Mouse (Mus musculus) limb, embryonic 10.5 days (tissue): Measurements from ENCODE around the gene Psmd2. TPM values are rescaled to one million over a fixed set of nuclear protein-coding genes. Genes with fewer than 3 reads are reported as not detected.

Experiments used
- DNase-seq: peaks from one replicate; pipeline ENCODE4 v3.0.0-alpha.2; 2017; ENCODE audit warnings: low spot score
- H3K27ac ChIP-seq: fragments of 300-500 bp; sonication (generic); 2 replicates; pipeline ENCODE4 v1.5.1; 2016; ENCODE audit warnings: mild to moderate bottlenecking
- H3K27me3 ChIP-seq: fragments of 300-500 bp; sonication (generic); 2 replicates; pipeline ENCODE4 v1.6.1; 2016; ENCODE audit warnings: low read depth, mild to moderate bottlenecking; ENCODE audit not compliant: poor library complexity, severe bottlenecking
- H3K36me3 ChIP-seq: fragments of 300-500 bp; sonication (generic); 2 replicates; pipeline ENCODE4 v1.6.1; 2016; ENCODE audit warnings: mild to moderate bottlenecking, moderate library complexity
- H3K4me1 ChIP-seq: fragments of 300-500 bp; sonication (generic); 2 replicates; pipeline ENCODE4 v1.6.1; 2016
- H3K4me3 ChIP-seq: fragments of 300-500 bp; sonication (generic); 2 replicates; pipeline ENCODE4 v1.5.1; 2016; ENCODE audit warnings: mild to moderate bottlenecking, moderate library complexity
- H3K9me3 ChIP-seq: fragments of 300-500 bp; sonication (generic); replicated peaks from 2 replicates; pipeline ENCODE4 v1.6.1; 2016; ENCODE audit warnings: mild to moderate bottlenecking
- WGBS: fragments of 180-500 bp; shearing (Covaris S2); methylation state at CpG from one replicate; pipeline ENCODE4 v1.1.7; 2016; 5-methylcytosine and 5-hydroxymethylcytosine counted together
- polyA plus RNA-seq: library from polyadenylated mRNA; unstranded; fragments of >200 nt; fragmentation: Nextera tagmentation; extraction: Ambion mirVana; gene quantifications from 2 replicates; pipeline ENCODE4 v1.2.1, GENCODE M21; 2016

The Psmd2 gene
- 517 and 538 TPM in 2 replicates for polyA plus RNA-seq

DNA sequence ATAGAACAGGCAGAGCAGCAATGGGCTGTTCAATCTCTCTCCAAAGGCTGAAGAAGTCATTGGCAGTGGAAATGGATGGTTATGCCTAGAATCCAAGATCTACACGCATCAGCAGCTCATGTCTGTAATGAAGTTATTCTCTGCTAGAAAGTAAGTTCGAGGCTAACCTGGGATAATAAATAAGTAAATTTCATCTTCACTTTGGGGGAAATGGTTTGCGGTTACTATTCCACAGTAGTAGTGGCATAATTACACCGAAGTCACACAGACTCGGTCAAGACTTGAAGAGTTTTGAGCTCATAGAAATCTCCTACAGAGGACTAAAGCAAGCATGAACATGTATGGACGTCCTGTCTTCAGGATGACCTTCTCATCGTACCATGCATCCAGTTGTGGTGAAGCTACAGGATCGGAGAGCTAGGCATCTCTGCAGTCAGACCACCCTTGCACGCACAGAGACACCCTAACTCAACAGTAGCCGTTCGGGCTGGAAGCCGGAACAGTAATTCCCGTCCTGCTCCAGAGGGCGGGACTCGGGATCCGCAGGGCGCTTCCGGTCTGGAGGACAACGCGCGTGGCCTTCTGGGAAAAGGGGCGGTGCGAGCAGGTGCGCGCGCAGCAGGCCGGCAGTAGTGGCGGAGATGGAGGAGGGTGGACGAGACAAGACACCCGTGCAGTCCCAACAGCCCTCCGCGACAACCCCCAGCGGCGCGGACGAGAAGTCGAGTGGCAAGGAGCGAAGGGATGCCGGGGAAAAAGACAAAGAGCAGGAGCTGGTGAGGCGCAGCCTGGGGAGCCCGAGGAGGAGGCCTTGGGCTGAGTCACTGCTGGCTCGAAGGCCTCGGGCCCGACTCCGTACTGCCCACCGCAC is at the start of gene Psmd2:
Gene Psmd2, plus strand, starts transcription at position 577 of the 871 bp plus-strand sequence.
- H3K27ac ChIP-seq: peak within 1 kb of the TSS; percentile 84
- peaks cover 33% of the 10 kb centered on the region for H3K36me3 ChIP-seq
- peaks cover 16% of the 10 kb centered on the region for H3K4me1 ChIP-seq
- H3K27me3 ChIP-seq: no peaks in the 10 kb centered on the region
- WGBS: 2% methylated on average over 46 of the region's 46 CpGs
- peak; percentile 99 for DNase-seq
- no peaks in the 10 kb centered on the region for H3K9me3 ChIP-seq
- peak within 1 kb of the TSS; percentile 78 for H3K4me3 ChIP-seq

DNA sequence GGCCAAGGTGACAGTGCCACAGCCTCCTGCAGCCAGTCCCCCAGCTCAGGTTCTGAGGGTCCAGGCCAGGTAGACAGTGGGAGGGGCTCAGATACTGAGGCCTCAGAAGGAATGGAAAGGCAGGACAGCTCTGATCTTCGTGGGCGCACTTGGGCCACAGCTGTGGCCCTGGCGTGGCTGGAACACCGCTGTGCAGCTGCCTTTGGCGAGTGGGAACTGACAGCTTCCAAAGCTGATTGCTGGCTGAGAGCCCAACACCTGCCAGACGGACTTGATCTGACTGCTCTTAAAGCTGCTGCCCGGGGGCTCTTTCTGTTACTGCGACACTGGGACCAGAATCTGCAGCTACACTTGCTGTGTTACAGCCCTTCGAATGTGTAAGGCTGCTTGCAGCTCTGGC is 46.7 kb upstream of the Psmd2 start:
- no peaks in the 10 kb centered on the region for H3K27me3 ChIP-seq
- no peak overlapping the region for H3K4me3 ChIP-seq
- WGBS: 89% methylated on average over 9 of the region's 9 CpGs
- H3K4me1 ChIP-seq: peaks cover 11% of the 10 kb centered on the region
- peaks cover 56% of the 10 kb centered on the region for H3K36me3 ChIP-seq
- no peak for DNase-seq
- H3K9me3 ChIP-seq: no peaks in the 10 kb centered on the region
- no peak overlapping the region for H3K27ac ChIP-seq

DNA sequence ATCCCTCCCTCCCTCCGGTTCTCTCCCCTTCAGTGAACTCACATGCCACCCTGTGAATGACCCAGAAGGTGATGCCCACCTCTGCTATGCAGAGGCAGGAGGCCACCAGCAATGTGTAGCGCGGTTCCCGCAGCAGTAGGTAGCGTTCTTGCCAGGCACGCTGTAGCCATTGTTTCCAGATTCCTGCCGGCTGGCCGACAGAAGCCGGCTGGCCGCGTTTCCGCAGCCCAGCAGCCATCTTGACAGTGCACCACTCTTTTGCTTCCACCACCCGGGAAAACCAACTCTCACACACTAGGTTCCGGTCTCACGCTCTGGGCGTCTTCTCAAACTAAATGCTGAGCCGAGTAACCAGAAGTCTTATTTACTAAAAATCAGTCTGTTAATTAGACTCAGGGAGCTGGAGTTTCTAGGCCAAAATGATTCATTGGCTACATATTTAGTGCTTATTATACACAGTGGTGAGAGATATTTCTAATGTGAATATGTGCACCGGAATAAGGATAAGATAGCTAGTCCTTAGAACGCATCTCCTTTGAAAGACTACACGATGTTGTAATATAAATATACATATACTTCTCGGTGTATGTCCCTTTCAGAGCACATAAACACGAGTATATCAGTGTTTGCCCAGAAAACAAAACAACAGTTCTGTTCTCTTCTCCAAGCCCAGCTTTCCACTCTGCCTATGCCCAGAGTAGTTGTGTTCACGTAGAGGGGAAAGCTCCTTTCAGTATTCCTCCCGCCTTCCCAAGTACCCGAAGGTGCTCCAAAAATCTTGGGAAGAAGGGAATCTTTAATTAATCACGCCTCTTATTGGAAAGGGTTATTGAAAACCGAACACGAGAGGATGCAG is 40.7 kb upstream of the Psmd2 start:
- Histone ChIP-seq H3K27me3 (no peaks in the 10 kb centered on the region), H3K4me3 (peak overlapping the region; percentile 78), H3K27ac (peak overlapping the region; percentile 92), H3K4me1 (peaks cover 31% of the 10 kb centered on the region), H3K36me3 (peaks cover 49% of the 10 kb centered on the region), H3K9me3 (no peaks in the 10 kb centered on the region)
- peak; percentile 84 for DNase-seq
- WGBS: under 1% methylated on average over 28 of the region's 28 CpGs

DNA sequence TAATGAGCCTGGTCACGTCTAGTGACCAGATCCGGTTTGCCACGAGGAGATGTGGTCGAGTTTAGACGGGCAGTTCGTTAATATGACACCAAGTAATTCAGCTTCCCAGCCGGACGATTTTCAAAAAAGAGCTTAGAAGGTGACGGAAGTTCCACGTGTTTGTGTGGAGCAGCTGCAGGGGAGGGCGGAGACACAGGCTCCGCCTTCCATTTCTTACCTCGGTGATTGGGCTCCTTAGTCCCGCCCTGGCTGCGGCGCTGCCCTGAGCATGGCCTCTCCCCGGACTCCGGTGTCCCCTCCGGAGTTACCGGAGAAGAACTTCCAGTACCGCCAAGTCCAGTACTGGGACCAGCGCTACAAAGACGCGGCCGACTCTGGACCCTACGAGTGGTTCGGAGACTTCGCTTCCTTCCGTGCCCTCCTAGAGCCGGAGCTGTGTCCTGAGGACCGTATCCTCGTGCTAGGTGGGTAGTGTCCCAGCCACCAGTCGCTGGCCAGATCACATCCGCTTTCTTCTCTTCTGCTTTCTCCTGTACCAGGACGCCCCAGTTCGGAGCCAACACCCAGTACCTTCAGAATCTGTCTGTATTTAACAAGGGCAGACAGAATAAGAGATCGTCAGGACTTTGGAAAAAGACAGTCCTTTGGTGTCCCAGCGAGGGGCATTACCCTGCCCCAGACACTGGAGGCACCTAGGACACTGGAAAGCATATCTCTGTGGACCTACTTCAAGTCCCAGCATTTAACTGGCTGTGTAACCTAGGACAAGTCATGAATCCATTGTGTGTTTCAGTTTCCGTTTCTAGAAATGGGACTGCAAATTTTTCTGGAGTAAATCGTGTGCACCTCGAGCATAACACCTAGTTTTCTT is 39.9 kb upstream of the Psmd2 start, which contains the start of the genes Eef1akmt4, Gm49333 and Alg3:
Gene Eef1akmt4, plus strand, starts transcription at position 237 of the 871 bp plus-strand sequence.
Gene Gm49333, plus strand, starts transcription at position 254 of the 871 bp plus-strand sequence.
Gene Alg3, minus strand, starts transcription at position 379 of the 871 bp plus-strand sequence.
- 3% methylated on average over 41 of the region's 41 CpGs for WGBS
- Histone ChIP-seq H3K36me3 (peaks cover 47% of the 10 kb centered on the region), H3K4me3 (peak within 1 kb of the TSS; percentile 78), H3K27ac (peak within 1 kb of the TSS; percentile 92), H3K4me1 (peaks cover 31% of the 10 kb centered on the region), H3K27me3 (no peaks in the 10 kb centered on the region), H3K9me3 (no peaks in the 10 kb centered on the region)
- DNase-seq: peak; percentile 87

DNA sequence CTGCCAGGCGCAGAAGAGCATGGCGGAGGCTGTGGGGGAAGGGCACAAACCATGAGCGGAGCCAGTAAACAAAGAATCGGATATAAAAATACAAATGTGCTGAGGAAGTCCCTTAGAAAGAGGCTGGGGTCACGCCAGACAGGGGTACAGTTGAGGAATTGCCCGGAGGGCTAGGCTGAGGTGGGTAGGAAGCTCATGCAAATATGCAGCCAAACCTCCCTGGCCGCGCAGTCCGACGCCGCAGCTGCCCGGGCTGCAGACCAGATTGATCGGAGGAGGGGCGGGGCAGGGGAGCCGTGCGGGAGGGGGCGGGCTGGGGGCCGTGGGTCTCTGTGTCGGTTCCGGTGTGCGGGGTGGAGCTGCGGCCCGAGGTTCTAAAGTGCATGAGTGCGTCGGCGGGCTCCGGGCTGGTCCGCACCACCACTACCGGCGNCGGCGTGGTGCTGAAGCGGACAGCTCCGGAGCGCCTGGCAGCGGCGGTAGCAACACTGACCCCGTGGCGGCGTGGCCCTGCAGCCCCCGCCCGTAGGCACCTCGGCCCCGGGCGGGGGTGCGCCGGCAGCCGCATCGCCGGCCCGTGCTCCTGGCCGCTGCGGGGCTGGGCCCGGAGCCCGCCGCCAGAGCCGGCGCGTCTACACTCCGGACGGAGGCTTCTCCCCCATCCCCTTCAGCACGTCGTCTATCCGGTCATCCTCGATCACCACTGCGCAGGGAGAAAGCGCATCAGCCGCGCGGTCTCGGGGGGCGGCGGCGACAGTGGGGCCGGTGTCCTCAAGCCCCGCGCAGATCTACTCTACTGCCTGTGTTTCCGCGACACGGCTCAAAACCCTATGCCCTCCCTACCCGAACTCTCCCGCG is 31.7 kb upstream of the Psmd2 start:
- Histone ChIP-seq H3K27ac (no peak overlapping the region), H3K36me3 (peaks cover 24% of the 10 kb centered on the region), H3K9me3 (no peaks in the 10 kb centered on the region), H3K4me3 (peak overlapping the region; percentile 89), H3K27me3 (peaks cover 48% of the 10 kb centered on the region), H3K4me1 (peaks cover 37% of the 10 kb centered on the region)
- DNase-seq: peak; percentile 77
- 2% methylated on average over 81 of the region's 83 CpGs for WGBS

DNA sequence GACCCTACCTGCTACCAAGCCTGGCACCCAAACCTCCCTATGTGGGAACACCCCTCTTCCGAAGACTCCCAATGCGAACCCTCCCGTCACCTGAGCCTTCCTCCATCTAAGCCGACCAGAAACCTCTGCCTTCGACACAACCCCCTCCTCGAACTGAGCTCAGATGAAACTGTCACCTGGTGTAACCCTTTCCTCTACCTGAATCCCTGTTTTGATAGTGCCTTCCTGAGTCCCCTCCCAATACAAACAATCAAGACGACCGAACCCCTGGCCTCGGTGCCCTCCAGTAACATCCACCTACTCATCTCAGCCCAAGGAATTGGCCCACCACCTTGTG is 31.1 kb upstream of the Psmd2 start:
- 0% methylated on average over 9 of the region's 9 CpGs for WGBS
- H3K36me3 ChIP-seq: peaks cover 22% of the 10 kb centered on the region
- H3K4me1 ChIP-seq: peaks cover 37% of the 10 kb centered on the region
- H3K4me3 ChIP-seq: peak overlapping the region; percentile 89
- 0 out of 2 replicates have a peak overlapping the region, but pooled peaks have one; percentile 87 for H3K27ac ChIP-seq
- peak; percentile 46 for DNase-seq
- H3K27me3 ChIP-seq: peaks cover 48% of the 10 kb centered on the region
- no peaks in the 10 kb centered on the region for H3K9me3 ChIP-seq

DNA sequence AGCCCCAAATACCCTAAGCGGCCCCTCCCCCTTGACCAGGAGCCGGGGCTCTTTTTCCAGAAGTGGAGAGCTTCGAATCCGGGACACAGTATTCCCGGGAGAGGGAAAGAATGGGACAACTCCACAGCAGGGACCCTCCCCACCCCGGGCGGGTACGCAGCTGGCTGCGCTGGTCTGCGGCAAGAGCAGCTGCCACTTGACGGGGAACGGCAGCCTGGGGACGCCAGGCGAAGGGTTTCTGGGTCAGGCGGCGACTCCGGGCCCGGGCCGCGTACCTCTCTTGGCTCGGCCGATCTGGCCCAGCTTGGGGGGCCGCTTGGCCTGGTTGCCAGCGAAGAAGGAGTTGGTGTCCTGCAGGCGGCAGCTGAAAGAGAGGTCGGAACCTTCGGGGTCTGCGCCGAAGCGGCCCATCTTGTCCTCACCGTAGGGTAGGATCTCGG is 30.7 kb upstream of the Psmd2 start:
- peak; percentile 72 for DNase-seq
- 0% methylated on average over 32 of the region's 32 CpGs for WGBS
- peak overlapping the region; percentile 87 for H3K27ac ChIP-seq

DNA sequence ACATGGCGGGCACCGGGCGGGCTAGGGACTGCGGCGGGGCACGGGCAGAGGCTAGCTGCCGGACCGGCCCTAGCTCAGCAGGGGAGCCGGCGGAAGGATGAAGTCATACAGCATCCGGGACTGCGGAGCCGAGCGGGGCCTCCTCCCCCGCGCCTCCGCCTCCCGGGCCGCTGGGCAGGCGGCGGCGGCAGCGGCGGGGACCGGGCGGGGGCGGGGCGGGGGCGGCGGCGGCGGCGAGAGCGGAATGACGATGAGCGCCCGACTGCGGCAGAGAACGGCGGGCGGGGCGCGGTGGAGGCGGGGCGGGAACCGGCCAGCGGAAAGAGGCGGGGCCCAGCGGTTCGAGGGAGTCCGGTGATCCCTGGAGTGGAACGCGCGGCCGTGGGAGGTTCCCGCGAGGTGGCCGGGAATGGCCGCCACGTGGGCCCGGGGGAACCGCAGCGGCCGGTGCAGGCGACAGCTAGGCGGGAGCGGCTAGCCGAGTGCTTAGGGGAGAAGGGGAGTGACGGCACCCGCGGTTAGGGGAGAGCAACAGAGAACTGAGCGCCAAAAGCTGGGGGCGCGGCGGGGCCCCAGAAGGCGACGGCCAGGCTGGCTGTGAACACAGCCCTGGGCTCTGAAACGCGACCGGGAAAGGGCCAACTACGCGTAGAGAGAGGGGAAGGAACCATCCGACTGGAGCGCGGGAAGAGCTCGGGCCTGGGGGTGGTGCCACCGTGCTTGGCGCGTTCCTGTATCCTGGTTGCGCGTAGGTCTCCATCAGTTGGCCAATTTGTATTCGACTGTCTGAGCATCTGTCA is 30.1 kb upstream of the Psmd2 start, which contains the start of gene Camk2n2:
Gene Camk2n2, minus strand, starts transcription at position 97 of the 800 bp plus-strand sequence.
- peak within 1 kb of the TSS; percentile 89 for H3K4me3 ChIP-seq
- peaks cover 15% of the 10 kb centered on the region for H3K36me3 ChIP-seq
- peak within 1 kb of the TSS; percentile 87 for H3K27ac ChIP-seq
- no peaks in the 10 kb centered on the region for H3K9me3 ChIP-seq
- H3K4me1 ChIP-seq: peaks cover 37% of the 10 kb centered on the region
- H3K27me3 ChIP-seq: peaks cover 48% of the 10 kb centered on the region
- WGBS: under 1% methylated on average over 90 of the region's 92 CpGs
- DNase-seq: peak; percentile 74

More for the DNA sequence above, 30.7 kb upstream of the Psmd2 start:
- Histone ChIP-seq H3K36me3 (peaks cover 21% of the 10 kb centered on the region), H3K9me3 (no peaks in the 10 kb centered on the region), H3K4me1 (peaks cover 37% of the 10 kb centered on the region), H3K27me3 (peaks cover 48% of the 10 kb centered on the region), H3K4me3 (peak overlapping the region; percentile 89)

DNA sequence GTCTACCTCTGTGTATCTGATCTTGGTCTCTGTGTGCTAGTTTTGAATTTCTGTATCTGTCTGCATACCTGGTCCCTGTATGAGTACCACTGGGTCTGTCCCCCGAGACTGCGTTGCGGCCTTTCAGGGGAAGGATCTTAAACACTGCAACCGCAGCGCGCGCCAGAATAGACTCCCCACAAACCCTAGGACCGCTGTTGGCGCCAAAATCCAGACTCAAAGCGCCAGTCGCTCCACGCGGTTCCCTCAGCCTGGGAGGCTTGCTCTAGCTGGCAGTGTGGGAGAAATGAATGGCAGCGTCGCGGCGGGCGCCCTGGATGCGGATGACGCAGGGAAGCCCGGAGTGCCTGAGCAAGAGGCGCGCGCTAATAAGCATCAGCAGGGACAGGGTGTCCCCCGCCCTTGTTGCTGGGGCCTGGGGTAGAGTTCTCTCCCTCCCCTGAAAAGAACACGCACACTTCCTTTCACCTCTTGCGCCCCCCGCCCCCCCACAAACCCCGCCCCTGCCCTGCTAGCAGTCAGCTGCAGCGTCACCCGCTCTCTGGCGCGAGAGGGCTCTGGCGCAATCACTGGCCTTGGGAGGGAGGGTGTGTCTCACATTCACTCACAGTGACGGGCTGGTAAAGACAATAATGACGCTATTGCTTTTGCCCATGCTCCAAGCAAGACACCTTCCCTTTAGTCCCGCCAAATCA is 29.3 kb upstream of the Psmd2 start:
- Histone ChIP-seq H3K9me3 (no peaks in the 10 kb centered on the region), H3K27ac (peak overlapping the region; percentile 87)

DNA sequence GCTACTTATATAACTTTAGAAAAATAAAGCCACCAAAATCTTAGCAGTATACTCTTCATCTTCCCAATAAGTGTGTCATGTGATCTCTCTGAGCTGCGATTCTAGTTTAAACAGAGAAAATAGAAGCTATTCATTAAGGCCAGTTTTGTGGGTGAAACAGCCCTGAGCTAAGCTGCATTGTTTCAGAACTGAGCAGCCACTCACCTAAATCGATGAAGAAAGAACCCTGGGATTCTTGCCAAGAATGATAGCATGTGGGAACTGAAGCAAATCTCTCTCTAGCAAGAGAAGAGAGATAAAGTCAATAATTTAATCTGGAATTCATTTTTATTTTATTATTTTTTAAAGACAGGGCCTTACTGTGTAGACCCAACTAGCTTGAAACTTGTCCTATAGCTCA is 28.2 kb upstream of the Psmd2 start:
- Histone ChIP-seq H3K4me1 (peaks cover 37% of the 10 kb centered on the region), H3K27me3 (peaks cover 47% of the 10 kb centered on the region)
- 76% methylated on average over 2 of the region's 2 CpGs for WGBS

More for the DNA sequence above, 29.3 kb upstream of the Psmd2 start:
- peaks cover 37% of the 10 kb centered on the region for H3K4me1 ChIP-seq
- peak; percentile 77 for DNase-seq
- H3K4me3 ChIP-seq: peak overlapping the region; percentile 89
- peaks cover 48% of the 10 kb centered on the region for H3K27me3 ChIP-seq
- under 1% methylated on average over 37 of the region's 37 CpGs for WGBS
- peaks cover 15% of the 10 kb centered on the region for H3K36me3 ChIP-seq

More for the DNA sequence above, 28.2 kb upstream of the Psmd2 start:
- H3K9me3 ChIP-seq: no peaks in the 10 kb centered on the region
- peaks cover 8% of the 10 kb centered on the region; the same call in 1 of the 2 replicates for H3K36me3 ChIP-seq
- no peak for DNase-seq
- H3K4me3 ChIP-seq: no peak overlapping the region
- H3K27ac ChIP-seq: no peak overlapping the region
